Mouse (Mus musculus) layer of hippocampus, adult 11-12 months (tissue): ENCODE results near the gene Tcf7l1.
"Not testable (repeated sequence)": the region's sequence is repeated elsewhere in the genome, so short reads cannot be mapped to it uniquely, and the experiment has no call there.

Experiments used
- DNase-seq: peaks from one replicate; pipeline ENCODE4 v3.0.0; 2022; ENCODE audit warnings: low spot score

Tcf7l1 gene

DNA sequence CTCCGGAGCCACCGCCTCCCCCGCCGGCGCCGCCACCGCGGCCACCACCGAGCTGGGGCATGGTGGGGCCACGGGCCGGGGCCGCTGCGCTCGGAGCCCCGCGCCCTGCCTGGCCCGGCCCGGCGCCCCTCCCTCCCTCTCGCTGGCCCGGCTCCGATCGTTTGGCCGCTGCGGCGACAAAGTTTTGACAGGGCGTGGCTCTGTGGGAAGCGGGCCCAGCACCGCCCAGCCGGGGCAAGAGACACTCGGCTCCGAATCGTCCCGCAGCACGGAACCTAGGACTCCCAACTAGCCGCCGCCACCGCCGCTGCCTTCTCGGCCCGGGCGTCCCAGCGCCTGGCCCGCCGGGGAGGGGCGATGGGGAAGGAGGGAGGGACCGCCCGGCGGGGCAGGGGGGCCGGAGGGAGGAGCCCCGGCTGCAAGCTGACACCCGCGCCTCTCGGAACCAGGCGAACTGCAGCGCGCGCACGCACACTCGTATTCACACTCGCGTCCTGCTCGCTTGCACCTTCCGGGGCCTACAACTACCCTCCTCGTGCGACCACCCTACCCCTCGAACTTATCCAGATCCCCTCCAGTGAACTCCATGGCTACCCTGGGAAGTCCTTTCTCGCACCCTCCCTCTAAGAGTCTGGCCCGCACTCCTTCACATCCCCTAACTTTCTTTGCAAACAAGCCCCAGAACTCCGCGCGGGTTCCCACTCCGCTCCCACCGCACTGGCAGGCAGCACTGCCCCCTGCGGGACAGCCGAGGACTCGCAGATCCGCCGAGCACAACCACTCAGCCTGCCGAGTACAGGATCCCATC is at the start of gene Tcf7l1:
Tcf7l1 (minus strand) TSS at position 363 of the 808 bp plus-strand sequence.
- DNase-seq = peak; percentile 87

DNA sequence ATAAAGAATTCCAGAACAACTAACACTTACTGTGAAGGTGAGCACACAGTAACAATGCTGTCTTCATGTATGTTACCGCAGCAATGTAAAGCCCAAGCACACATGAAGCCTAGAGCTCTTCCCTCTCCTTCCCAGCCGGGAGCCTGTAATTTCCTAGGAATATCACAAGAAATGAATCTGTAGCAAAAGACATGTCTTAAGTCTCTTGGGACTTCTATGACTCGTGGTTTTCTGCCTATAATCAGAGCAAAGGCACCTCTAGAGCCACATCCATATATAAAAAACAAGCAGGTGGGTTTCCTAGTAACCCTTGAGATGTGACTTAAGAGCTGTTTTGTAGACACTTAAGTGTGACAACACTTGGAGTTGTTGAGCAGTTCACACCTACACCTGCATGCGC is 48.7 kb upstream of the Tcf7l1 start:
- DNase-seq = no peak

GRCm38 (mm10) chr6:72834518-72834917 is 45.5 kb upstream of the Tcf7l1 start:
- DNase-seq = no peak

GRCm38 (mm10) chr6:72831858-72832257 is 42.8 kb upstream of the Tcf7l1 start:
- no peak for DNase-seq

- peak; percentile 62 for DNase-seq
Observed at GRCm38 (mm10) chr6:72831276-72831675, 42.2 kb upstream of the Tcf7l1 start.

GRCm38 (mm10) chr6:72828857-72829256 is 39.8 kb upstream of the Tcf7l1 start:
- DNase-seq = no peak

- not testable (repeated sequence) for DNase-seq
Observed at GRCm38 (mm10) chr6:72828037-72828436, 39.0 kb upstream of the Tcf7l1 start.

GRCm38 (mm10) chr6:72825762-72826161 is 36.7 kb upstream of the Tcf7l1 start:
- DNase-seq = no peak

- no peak for DNase-seq
Observed at GRCm38 (mm10) chr6:72824971-72825737, 36.1 kb upstream of the Tcf7l1 start.

DNA sequence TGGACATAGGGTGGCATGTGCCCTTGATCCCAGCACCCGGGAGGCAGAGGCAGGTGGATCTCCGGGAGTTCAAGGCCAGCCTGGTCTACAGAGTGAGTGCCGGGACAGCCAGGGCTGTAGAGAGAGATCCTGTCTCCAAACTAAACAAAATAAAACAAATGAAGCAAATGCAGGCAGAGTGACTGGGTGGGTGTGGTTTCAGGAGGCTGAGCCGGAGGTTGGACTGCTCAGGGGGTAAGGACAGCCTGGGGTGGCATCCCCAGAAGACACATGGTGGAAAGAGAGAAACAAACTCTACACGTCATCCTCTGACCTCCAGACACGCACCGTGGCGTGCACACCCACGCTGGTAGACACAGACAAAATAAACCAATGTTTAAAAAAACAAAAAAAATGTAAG is 24.4 kb upstream of the Tcf7l1 start:
- no peak for DNase-seq

DNA sequence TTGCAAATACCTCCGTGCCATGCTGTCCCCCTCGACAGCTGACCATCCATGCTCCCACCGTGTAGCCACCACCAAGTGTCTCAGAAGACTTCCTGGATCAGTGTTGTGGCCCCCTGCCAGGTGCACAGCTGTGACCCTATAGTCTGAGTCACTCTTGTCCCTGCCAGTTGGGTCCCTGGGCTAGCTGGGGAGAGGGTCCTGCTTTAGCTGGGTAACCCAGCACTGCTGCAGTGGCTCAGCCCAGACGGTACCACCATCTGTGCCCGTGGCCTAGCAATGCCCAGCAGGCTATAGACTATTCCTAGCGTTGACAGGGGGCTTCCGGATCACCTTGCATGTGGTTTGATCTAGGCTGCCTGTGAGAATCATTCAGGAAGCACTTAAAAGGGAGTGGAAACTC is 21.2 kb upstream of the Tcf7l1 start:
- DNase-seq = no peak

DNA sequence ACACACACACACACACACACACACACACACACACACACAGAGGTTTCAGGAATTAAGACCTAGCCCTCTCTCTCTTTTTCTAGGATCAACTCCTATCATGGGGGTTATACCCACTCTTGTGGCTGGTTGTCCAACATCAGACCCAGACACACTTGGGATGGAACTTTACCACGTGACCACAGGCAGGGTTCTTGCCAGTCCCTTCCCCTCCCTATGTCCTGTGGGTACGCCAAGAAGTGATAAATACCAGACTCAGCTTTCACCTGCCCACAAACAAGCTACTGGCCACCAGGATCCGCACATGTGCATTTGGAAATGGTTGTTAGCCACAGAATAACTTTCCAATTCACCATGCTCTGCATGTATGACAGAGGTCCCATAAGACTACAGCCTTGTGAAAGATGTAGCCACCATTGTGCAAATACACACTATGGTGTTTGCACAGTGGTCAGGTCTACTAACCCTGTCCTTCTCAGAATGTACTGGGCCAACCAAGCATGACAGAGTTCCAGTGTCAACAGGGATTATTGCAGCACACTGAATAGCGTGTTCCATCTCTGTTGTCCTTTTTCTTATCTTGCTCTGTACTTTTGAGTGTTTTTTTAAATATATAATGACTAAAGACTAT is 20.6 kb upstream of the Tcf7l1 start:
- DNase-seq = no peak

DNA sequence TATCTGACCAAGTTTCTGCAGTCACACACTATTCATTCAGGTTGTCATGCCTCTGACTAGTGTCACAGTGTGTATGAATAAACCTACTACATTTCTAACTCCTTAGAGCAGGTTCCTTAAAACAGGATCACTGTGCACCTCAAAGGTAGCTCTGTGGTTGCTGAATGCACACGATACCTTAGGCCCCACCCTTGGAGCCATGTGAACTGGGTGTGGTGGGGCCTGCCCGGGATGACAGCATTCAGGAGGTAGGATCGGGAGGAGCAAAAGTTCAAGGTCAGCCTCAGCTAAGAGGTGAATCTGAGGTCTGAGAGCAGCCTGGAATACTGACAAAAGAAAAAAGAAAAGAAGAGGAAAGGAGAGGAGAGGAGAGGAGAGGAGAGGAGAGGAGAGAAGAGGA is 19.3 kb upstream of the Tcf7l1 start:
- DNase-seq = no peak

DNA sequence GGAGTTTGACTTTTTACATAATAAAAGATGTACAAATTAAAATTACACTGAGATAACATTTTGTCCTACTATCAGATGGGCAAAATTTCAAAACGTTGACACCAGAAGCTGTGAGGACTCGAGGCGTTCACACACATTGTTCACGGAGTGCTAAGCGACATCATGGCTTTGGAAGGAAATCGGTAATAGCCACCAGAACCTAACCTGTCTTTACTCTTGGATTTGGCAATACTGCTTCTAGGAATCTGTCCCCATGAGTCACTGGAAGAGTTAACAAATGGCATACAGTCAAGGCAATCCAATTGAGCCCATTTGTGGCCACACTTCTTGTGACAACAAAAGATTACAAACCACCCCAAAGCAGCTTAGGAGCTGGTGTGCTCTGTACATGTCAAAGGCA is 14.6 kb upstream of the Tcf7l1 start:
- DNase-seq = no peak

DNA sequence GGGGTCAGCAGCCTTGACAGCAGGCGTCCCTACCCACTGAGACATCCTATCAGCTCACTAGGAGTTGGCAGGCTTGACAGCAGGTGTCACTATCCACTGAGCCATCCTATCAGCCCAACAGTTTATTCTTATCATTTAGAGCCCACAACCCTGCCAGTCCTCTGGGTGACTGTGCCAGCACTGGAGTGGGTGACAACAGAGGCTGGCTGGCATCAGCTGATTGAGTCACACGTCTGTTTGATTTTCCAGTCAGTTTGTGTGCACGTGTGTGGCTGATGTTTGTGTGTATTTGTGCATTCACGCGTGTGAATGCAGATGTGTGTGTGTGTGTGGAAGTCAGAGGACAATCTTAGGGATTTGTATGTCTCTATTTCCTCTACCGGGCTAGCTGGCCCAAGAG is 13.1 kb upstream of the Tcf7l1 start:
- DNase-seq = no peak

GRCm38 (mm10) chr6:72800641-72801040 is 11.6 kb upstream of the Tcf7l1 start:
- DNase-seq = no peak

DNA sequence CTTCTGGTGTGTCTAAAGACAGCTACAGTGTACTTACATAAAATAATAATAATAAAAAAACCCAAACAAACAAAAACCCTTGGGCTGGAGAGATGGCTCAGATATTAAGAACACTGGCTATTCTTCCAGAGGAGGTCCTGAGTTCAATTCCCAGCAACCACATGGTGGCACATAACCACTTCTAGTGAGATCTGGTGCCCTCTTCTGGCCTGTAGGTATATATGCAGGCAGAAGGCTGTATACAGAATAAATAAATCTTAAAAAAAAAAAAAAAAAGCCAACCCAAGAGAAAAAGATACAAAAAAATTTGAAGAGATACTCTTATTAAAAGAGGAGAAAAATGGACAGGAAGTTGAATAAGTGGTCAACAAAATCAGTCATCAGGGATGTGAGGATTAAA is 8.7 kb upstream of the Tcf7l1 start:
- DNase-seq = no peak

- no peak for DNase-seq
Observed at GRCm38 (mm10) chr6:72795444-72795843, 6.4 kb upstream of the Tcf7l1 start.

- DNase-seq = no peak
Observed at GRCm38 (mm10) chr6:72794870-72795269, 5.8 kb upstream of the Tcf7l1 start.

DNA sequence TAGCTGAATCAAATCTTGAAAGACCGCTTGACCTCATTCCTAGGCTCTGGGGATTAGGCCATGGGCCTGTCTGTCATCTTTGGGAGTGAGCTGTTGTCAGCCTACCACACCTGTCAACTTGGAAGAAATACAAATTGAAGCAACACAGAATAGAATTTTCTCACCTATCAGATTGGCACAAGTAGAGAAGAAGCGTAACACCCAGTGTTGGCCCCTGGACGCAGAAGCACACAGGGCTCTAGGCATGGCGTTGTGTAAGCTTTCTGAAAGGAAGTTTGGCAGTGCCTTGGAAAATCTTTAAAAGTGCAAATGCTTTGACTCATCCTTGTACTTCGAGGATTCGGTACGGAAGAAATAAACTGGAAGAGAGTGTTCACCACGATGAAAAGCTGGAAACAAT is 3.6 kb upstream of the Tcf7l1 start:
- DNase-seq = no peak

GRCm38 (mm10) chr6:72787948-72788891 is 834 bp downstream of the Tcf7l1 start:
- DNase-seq = no peak
